Mouse (Mus musculus): ENCODE results near the gene Chchd2.
A peak's percentile ranks its signal among the peaks of the same experiment; 100 is the strongest.

GRCm38 (mm10) chr5:129914024-129914423 lies 26.8 kb upstream of the Chchd2 start:
- TF ChIP-seq POLR2A (IDR thresholded peaks at IDR 0.05; ENCODE audit: borderline replicate concordance, control insufficient read depth, low read depth, low read length) (no peak), CTCF (IDR thresholded peaks at IDR 0.05; ENCODE audit: control insufficient read depth, insufficient read depth, low read length) (peak; percentile 67)
